ENCODE assay signal across 25 mouse cellular contexts in genomic region chr10:88350687-88351086, GRCm38 (mm10). TPM values are rescaled to one million over a fixed set of nuclear protein-coding genes. Genes with fewer than 3 reads are reported as not detected.
A peak's percentile ranks its signal among the peaks of the same experiment; 100 is the strongest.
DNase-seq lines count a peak whose midpoint lies in the region; ATAC-seq lines count a peak whose summit lies in the region.
"Had no signal": no experiment of that assay in that cellular context is flagged by ENCODE, and none has a peak within 500 bp of the region (broad histone marks: within the 10 kb centered on the region; RNA-seq: fewer than 3 reads in every experiment).

No protein-coding gene starts in this region.

- H3K4me2 ChIP-seq in limb, embryonic 13.5 days (replicated peaks): no peak overlapping the region
- peak overlapping the region; percentile 12; the same call in 1 of the 2 replicates for H3K4me2 ChIP-seq in lung, embryonic 16.5 days (ENCODE audit: low read depth, low read length)
- no peak overlapping the region for H3K4me2 ChIP-seq in kidney, embryonic 15.5 days
- H3K4me2 ChIP-seq in forebrain, embryonic 16.5 days (ENCODE audit: low read length): no peak overlapping the region
- H3K4me2 ChIP-seq: embryonic facial prominence, embryonic 15.5 days; heart, embryonic 11.5 days; heart, embryonic 15.5 days; hindbrain, embryonic 14.5 days had no signal

- no peak overlapping the region for H3K4me3 ChIP-seq in limb, embryonic 13.5 days
- no peak overlapping the region for H3K4me3 ChIP-seq in lung, embryonic 16.5 days (ENCODE audit: low read length)
- H3K4me3 ChIP-seq in kidney, embryonic 15.5 days (replicated peaks): no peak overlapping the region
- H3K4me3 ChIP-seq in forebrain, embryonic 16.5 days (replicated peaks; ENCODE audit: low read length): no peak overlapping the region
- H3K4me3 ChIP-seq: embryonic facial prominence, embryonic 15.5 days; erythroblast, embryonic 14.5 days; forebrain, embryonic 10.5 days; heart, adult 2 months; heart, embryonic 15.5 days had no signal

- ATAC-seq in limb, embryonic 13.5 days (ENCODE audit: low FRiP score, low read depth): peak; percentile 51; the same call in 1 of the 2 replicates
- ATAC-seq in lung, embryonic 16.5 days (ENCODE audit: low read depth): no peak
- no peak for ATAC-seq in kidney, embryonic 15.5 days (replicated peaks; ENCODE audit: low FRiP score)
- ATAC-seq in forebrain, embryonic 16.5 days: no peak
- ATAC-seq: activated CD4-positive, CD25-positive, alpha-beta regulatory T cell, adult 4 months; forebrain, embryonic 14.5 days; Patski had no signal

- DNase-seq in lung, adult 18-20 months: peak; percentile 71 to 73
- DNase-seq in lung, postnatal 14 days: no peak
- no peak for DNase-seq in ovary, adult 18-20 months (ENCODE audit: low spot score)
- DNase-seq: adrenal gland, adult 2 months; adrenal gland, postnatal 25 days; cerebellum, adult 8-10 months; cerebellum, postnatal 14 days; embryo, embryonic 11 days; gastrocnemius, postnatal 14 days; heart, adult 2 months; heart, postnatal 14 days had no signal

- no peaks in the 10 kb centered on the region for H3K36me3 ChIP-seq in limb, embryonic 13.5 days
- H3K36me3 ChIP-seq in lung, embryonic 16.5 days (ENCODE audit: control insufficient read depth, insufficient read depth, low read length): no peaks in the 10 kb centered on the region; the same call in 1 of the 2 replicates
- H3K36me3 ChIP-seq in kidney, embryonic 15.5 days: no peaks in the 10 kb centered on the region
- no peaks in the 10 kb centered on the region for H3K36me3 ChIP-seq in forebrain, embryonic 16.5 days (ENCODE audit: control insufficient read depth, insufficient read depth)
- H3K36me3 ChIP-seq: embryonic facial prominence, embryonic 15.5 days; forebrain, embryonic 10.5 days; heart, embryonic 15.5 days had no signal

- H3K4me1 ChIP-seq in limb, embryonic 13.5 days: peaks cover 14% of the 10 kb centered on the region
- peaks cover 26% of the 10 kb centered on the region for H3K4me1 ChIP-seq in lung, embryonic 16.5 days (replicated peaks; ENCODE audit: control insufficient read depth, insufficient read depth, low read length)
- no peaks in the 10 kb centered on the region for H3K4me1 ChIP-seq in kidney, embryonic 15.5 days
- no peaks in the 10 kb centered on the region for H3K4me1 ChIP-seq in forebrain, embryonic 16.5 days (replicated peaks; ENCODE audit: control insufficient read depth, insufficient read depth, low read length)

- no peaks in the 10 kb centered on the region for H3K9me3 ChIP-seq in limb, embryonic 13.5 days
- H3K9me3 ChIP-seq in lung, embryonic 16.5 days (ENCODE audit: control insufficient read depth, low read length): no peaks in the 10 kb centered on the region
- no peaks in the 10 kb centered on the region for H3K9me3 ChIP-seq in kidney, embryonic 15.5 days (replicated peaks)
- H3K9me3 ChIP-seq in forebrain, embryonic 16.5 days (ENCODE audit: control insufficient read depth, low read length): no peaks in the 10 kb centered on the region
- H3K9me3 ChIP-seq: embryonic facial prominence, embryonic 15.5 days; forebrain, embryonic 10.5 days; heart, embryonic 15.5 days had no signal

- peaks cover 11% of the 10 kb centered on the region for H3K27me3 ChIP-seq in limb, embryonic 13.5 days
- H3K27me3 ChIP-seq in lung, embryonic 16.5 days (ENCODE audit: control insufficient read depth, insufficient read depth, low read depth, low read length): no peaks in the 10 kb centered on the region
- no peaks in the 10 kb centered on the region for H3K27me3 ChIP-seq in kidney, embryonic 15.5 days
- H3K27me3 ChIP-seq in forebrain, embryonic 16.5 days (replicated peaks; ENCODE audit: control insufficient read depth, insufficient read depth, low read length): no peaks in the 10 kb centered on the region
- H3K27me3 ChIP-seq: CH12.LX; embryonic facial prominence, embryonic 15.5 days; heart, embryonic 15.5 days; Patski had no signal

- WGBS in limb, embryonic 13.5 days: 35% methylated on average over 2 of the region's 2 CpGs
- WGBS in lung, embryonic 16.5 days: 57% methylated on average over 2 of the region's 2 CpGs
- WGBS in kidney, embryonic 15.5 days: 63% methylated on average over 2 of the region's 2 CpGs
- WGBS in forebrain, embryonic 16.5 days: 56% methylated on average over 2 of the region's 2 CpGs

- H3K27ac ChIP-seq in limb, embryonic 13.5 days: no peak overlapping the region
- peak overlapping the region; percentile 84 for H3K27ac ChIP-seq in lung, embryonic 16.5 days (ENCODE audit: low read length)
- no peak overlapping the region for H3K27ac ChIP-seq in kidney, embryonic 15.5 days
- H3K27ac ChIP-seq in forebrain, embryonic 16.5 days (ENCODE audit: low read length): no peak overlapping the region
- H3K27ac ChIP-seq: embryonic facial prominence, embryonic 15.5 days; forebrain, embryonic 10.5 days; heart, adult 2 months; heart, embryonic 15.5 days; hindbrain, embryonic 14.5 days had no signal

- H3K9ac ChIP-seq in limb, embryonic 13.5 days: no peak overlapping the region
- no peak overlapping the region for H3K9ac ChIP-seq in lung, embryonic 16.5 days (ENCODE audit: low read length)
- H3K9ac ChIP-seq in kidney, embryonic 15.5 days: no peak overlapping the region
- H3K9ac ChIP-seq in forebrain, embryonic 16.5 days (replicated peaks; ENCODE audit: low read depth, low read length): no peak overlapping the region
- H3K9ac ChIP-seq: embryonic facial prominence, embryonic 15.5 days; heart, embryonic 15.5 days; hindbrain, embryonic 14.5 days had no signal

RNA-seq across cellular contexts. Expression of gene Dram1, which starts 28.2 kb away (rescaled TPM):
- 0.83 and 1.0 TPM in 2 replicates for polyA plus RNA-seq in limb, embryonic 13.5 days (2015; fragmentation: Nextera tagmentation; extraction: Ambion mirVana)
- polyA plus RNA-seq in lung, embryonic 16.5 days (2015; fragmentation: Nextera tagmentation; extraction: Ambion mirVana): 128 and 151 TPM in 2 replicates
- polyA plus RNA-seq in kidney, embryonic 15.5 days (2015; fragmentation: Nextera tagmentation; extraction: Ambion mirVana): 1.9 and 2.1 TPM in 2 replicates
- 0.70 and 0.72 TPM in 2 replicates for polyA plus RNA-seq in forebrain, embryonic 16.5 days (2015; fragmentation: Nextera tagmentation; extraction: Ambion mirVana)
- polyA plus RNA-seq: erythroblast, embryonic 14.5 days had no signal

RNA-seq across cellular contexts. Expression of gene Gnptab, which starts 28.2 kb away (rescaled TPM):
- polyA plus RNA-seq in limb, embryonic 13.5 days (2015; fragmentation: Nextera tagmentation; extraction: Ambion mirVana): 8.2 and 8.7 TPM in 2 replicates
- 16.8 and 18.1 TPM in 2 replicates for polyA plus RNA-seq in lung, embryonic 16.5 days (2015; fragmentation: Nextera tagmentation; extraction: Ambion mirVana)
- 12.4 and 14.3 TPM in 2 replicates for polyA plus RNA-seq in kidney, embryonic 15.5 days (2015; fragmentation: Nextera tagmentation; extraction: Ambion mirVana)
- polyA plus RNA-seq in forebrain, embryonic 16.5 days (2015; fragmentation: Nextera tagmentation; extraction: Ambion mirVana): 17.8 and 18.4 TPM in 2 replicates

Comparison
In these comparisons a context has a peak if more than half of its experiments do, and no peak if none do; other contexts are left out.
1. DNase-seq: peak in lung, adult 18-20 months (2 of 2); none in lung, postnatal 14 days (single experiment) and ovary, adult 18-20 months (single experiment).
2. RNA of gene Dram1, which starts 28.2 kb away (polyA plus RNA-seq): 128 to 151 TPM in lung, embryonic 16.5 days; 1.9 to 2.1 TPM in kidney, embryonic 15.5 days, 0.83 to 1.0 TPM in limb, embryonic 13.5 days and 0.70 to 0.72 TPM in forebrain, embryonic 16.5 days; every median in the first group is over 10 times any median in the second.